Mouse (Mus musculus): ENCODE data around the gene Kcns1. TPM values are rescaled to one million over a fixed set of nuclear protein-coding genes. Genes with fewer than 3 reads are reported as not detected.

The Kcns1 gene
- polyA plus RNA-seq, 1 experiment from 2014 or later = 0.40 TPM

- DNase-seq (ENCODE audit: low spot score) = no peak
- H3K4me3 ChIP-seq (ENCODE audit: low read depth, low read length) = no peak overlapping the region
- 88% methylated on average over 5 of the region's 5 CpGs for WGBS
Observed at GRCm38 (mm10) chr2:164195971-164196699, 25.2 kb upstream of the Kcns1 start.

GRCm38 (mm10) chr2:164194959-164195630 lies 24.2 kb upstream of the Kcns1 start:
- Histone ChIP-seq H3K4me3 (ENCODE audit: low read depth, low read length) (no peak overlapping the region), H3K27ac (replicated peaks; ENCODE audit: low read depth, low read length) (no peak overlapping the region), H3K27me3 (ENCODE audit: control insufficient read depth, insufficient read depth, low read length) (no peaks in the 10 kb centered on the region), H3K9me3 (ENCODE audit: control insufficient read depth, low read length) (no peaks in the 10 kb centered on the region), H3K4me2 (ENCODE audit: low read depth, severe bottlenecking) (no peak overlapping the region), H3K4me1 (ENCODE audit: control insufficient read depth, insufficient read depth, low read length) (no peaks in the 10 kb centered on the region), H3K9ac (ENCODE audit: low read length) (no peak overlapping the region), H3K36me3 (ENCODE audit: control insufficient read depth, insufficient read depth, low read length) (no peaks in the 10 kb centered on the region)
- DNase-seq (ENCODE audit: low spot score) = no peak
- no peak for ATAC-seq (ENCODE audit: insufficient number of reproducible peaks, low FRiP score, low TSS enrichment, low read depth)
- WGBS = 79% methylated on average over 5 of the region's 5 CpGs

More at GRCm38 (mm10) chr2:164195971-164196699, 25.2 kb upstream of the Kcns1 start:
- Histone ChIP-seq H3K27me3 (ENCODE audit: control insufficient read depth, insufficient read depth, low read length) (no peaks in the 10 kb centered on the region), H3K27ac (replicated peaks; ENCODE audit: low read depth, low read length) (no peak overlapping the region), H3K4me1 (ENCODE audit: control insufficient read depth, insufficient read depth, low read length) (no peaks in the 10 kb centered on the region), H3K36me3 (ENCODE audit: control insufficient read depth, insufficient read depth, low read length) (no peaks in the 10 kb centered on the region), H3K9ac (ENCODE audit: low read length) (no peak overlapping the region), H3K4me2 (ENCODE audit: low read depth, severe bottlenecking) (no peak overlapping the region), H3K9me3 (ENCODE audit: control insufficient read depth, low read length) (no peaks in the 10 kb centered on the region)
- no peak for ATAC-seq (ENCODE audit: insufficient number of reproducible peaks, low FRiP score, low TSS enrichment, low read depth)

DNA sequence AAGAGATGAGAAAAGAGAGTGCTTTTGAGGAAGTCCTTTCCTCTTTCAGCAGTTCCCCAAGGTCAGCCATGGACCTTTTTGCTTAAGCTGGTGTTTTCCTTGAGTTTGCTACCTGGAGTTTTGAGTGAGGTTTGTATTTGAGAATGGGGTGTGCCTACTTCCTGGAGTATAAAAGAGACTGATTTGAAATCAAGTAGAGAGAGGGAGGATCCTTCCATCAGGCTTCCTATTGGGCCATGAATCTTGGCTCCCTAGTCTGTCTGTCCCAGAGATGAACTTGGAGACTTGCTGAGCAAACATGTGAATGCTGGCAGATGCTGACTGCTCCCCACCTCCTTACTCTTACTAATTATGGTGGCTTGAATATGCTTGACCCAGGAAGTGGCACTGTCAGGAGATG lies 21.4 kb upstream of the Kcns1 start:
- Histone ChIP-seq H3K4me1 (ENCODE audit: control insufficient read depth, insufficient read depth, low read length) (no peaks in the 10 kb centered on the region), H3K4me2 (ENCODE audit: low read depth, severe bottlenecking) (no peak overlapping the region), H3K4me3 (ENCODE audit: low read depth, low read length) (no peak overlapping the region), H3K36me3 (ENCODE audit: control insufficient read depth, insufficient read depth, low read length) (no peaks in the 10 kb centered on the region), H3K9me3 (ENCODE audit: control insufficient read depth, low read length) (no peaks in the 10 kb centered on the region), H3K27ac (replicated peaks; ENCODE audit: low read depth, low read length) (no peak overlapping the region), H3K27me3 (ENCODE audit: control insufficient read depth, insufficient read depth, low read length) (no peaks in the 10 kb centered on the region), H3K9ac (ENCODE audit: low read length) (no peak overlapping the region)
- ATAC-seq (ENCODE audit: insufficient number of reproducible peaks, low FRiP score, low TSS enrichment, low read depth) (no peak), DNase-seq (ENCODE audit: low spot score) (no peak)

DNA sequence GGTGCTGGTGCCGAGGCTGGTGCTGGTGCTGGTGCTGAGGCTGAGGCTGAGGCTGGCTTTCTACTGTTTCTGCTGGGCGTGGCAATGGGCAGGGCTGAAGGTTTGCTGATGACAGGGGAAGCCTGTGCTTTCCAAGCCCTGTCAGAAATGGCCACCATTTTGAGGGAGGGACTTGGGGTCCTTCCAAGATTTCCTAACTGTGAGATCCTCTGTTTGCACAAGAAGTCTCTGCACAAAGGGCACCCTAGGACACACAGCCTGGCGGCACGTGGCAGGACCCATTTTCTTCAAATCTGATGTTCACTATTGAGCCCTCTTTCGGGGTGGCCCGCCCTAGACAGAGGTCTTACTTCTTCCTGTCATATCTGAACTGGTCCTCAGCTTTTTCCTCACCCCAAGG lies 19.7 kb upstream of the Kcns1 start, which contains the start of gene Wfdc12:
Gene Wfdc12, minus strand, starts transcription at position 33 of the 400 bp plus-strand sequence.
- WGBS = 88% methylated on average over 6 of the region's 6 CpGs
- no peak for DNase-seq (ENCODE audit: low spot score)

DNA sequence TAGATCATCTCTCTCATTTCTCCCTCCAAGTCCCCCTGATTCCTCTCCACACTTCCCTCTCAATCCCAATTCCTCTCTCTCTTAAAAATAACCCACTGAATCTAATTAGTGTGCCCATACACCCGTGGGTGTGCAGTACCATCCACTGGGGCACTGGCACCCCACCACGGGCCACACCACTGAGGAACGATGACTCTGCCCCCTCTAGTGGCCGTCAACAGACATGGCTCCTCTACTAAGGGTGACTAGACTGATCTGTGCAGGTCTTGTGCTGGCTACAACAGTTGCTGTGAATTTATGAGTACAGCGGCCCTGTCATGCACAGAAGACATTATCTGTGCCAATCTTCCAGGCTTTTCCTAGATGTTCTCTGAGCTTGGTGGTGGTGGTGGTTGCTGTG lies 17.8 kb upstream of the Kcns1 start:
- H3K9ac ChIP-seq (ENCODE audit: low read length) = no peak overlapping the region
- ATAC-seq (ENCODE audit: insufficient number of reproducible peaks, low FRiP score, low TSS enrichment, low read depth) (no peak), DNase-seq (ENCODE audit: low spot score) (no peak)
- H3K4me3 ChIP-seq (ENCODE audit: low read depth, low read length) = no peak overlapping the region
- 31% methylated on average over 5 of the region's 5 CpGs for WGBS
- H3K9me3 ChIP-seq (ENCODE audit: control insufficient read depth, low read length) = no peaks in the 10 kb centered on the region
- no peaks in the 10 kb centered on the region for H3K36me3 ChIP-seq (ENCODE audit: control insufficient read depth, insufficient read depth, low read length)
- no peaks in the 10 kb centered on the region for H3K27me3 ChIP-seq (ENCODE audit: control insufficient read depth, insufficient read depth, low read length)
- H3K4me1 ChIP-seq (ENCODE audit: control insufficient read depth, insufficient read depth, low read length) = no peaks in the 10 kb centered on the region
- H3K4me2 ChIP-seq (ENCODE audit: low read depth, severe bottlenecking) = no peak overlapping the region
- no peak overlapping the region for H3K27ac ChIP-seq (replicated peaks; ENCODE audit: low read depth, low read length)

More for the DNA sequence above, 19.7 kb upstream of the Kcns1 start, which contains the start of gene Wfdc12:
- Histone ChIP-seq H3K4me3 (ENCODE audit: low read depth, low read length) (no peak within 1 kb of the TSS), H3K4me1 (ENCODE audit: control insufficient read depth, insufficient read depth, low read length) (no peaks in the 10 kb centered on the region), H3K27me3 (ENCODE audit: control insufficient read depth, insufficient read depth, low read length) (no peaks in the 10 kb centered on the region), H3K9ac (ENCODE audit: low read length) (no peak within 1 kb of the TSS), H3K4me2 (ENCODE audit: low read depth, severe bottlenecking) (no peak within 1 kb of the TSS), H3K27ac (replicated peaks; ENCODE audit: low read depth, low read length) (no peak within 1 kb of the TSS), H3K36me3 (ENCODE audit: control insufficient read depth, insufficient read depth, low read length) (no peaks in the 10 kb centered on the region), H3K9me3 (ENCODE audit: control insufficient read depth, low read length) (no peaks in the 10 kb centered on the region)
- no peak for ATAC-seq (ENCODE audit: insufficient number of reproducible peaks, low FRiP score, low TSS enrichment, low read depth)

DNA sequence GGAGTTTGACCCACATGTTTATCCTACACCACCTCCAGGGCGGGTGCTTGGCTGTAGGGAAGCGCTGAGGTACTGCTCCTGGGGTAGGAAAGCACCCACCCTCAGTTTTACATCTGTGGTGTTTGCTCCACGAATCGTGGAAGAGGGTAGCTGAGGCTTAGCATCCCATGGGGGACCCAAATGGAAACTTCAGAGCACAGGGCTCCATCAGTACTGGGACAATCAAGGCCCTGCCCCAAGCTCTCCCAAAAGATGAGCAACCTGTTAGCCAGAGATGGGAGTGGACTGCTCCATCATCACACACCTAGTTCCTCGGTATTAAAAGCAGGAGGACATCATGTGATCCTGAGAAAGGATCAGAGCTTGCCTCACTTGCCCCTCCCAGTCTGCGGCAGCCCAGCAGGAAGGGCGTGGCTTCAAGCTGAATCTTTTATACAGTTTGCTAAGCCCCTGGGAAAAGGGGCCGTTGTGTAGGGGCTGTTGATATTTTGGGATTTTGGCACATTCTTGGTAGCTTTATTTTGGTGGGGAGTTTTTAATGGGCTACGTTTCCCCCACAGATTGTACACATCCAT lies 13.3 kb upstream of the Kcns1 start:
- no peaks in the 10 kb centered on the region for H3K4me1 ChIP-seq (ENCODE audit: control insufficient read depth, insufficient read depth, low read length)
- H3K4me3 ChIP-seq (ENCODE audit: low read depth, low read length) = no peak overlapping the region
- no peaks in the 10 kb centered on the region for H3K36me3 ChIP-seq (ENCODE audit: control insufficient read depth, insufficient read depth, low read length)
- ATAC-seq (ENCODE audit: insufficient number of reproducible peaks, low FRiP score, low TSS enrichment, low read depth) (no peak), DNase-seq (ENCODE audit: low spot score) (no peak)
- H3K27ac ChIP-seq (replicated peaks; ENCODE audit: low read depth, low read length) = no peak overlapping the region
- H3K4me2 ChIP-seq (ENCODE audit: low read depth, severe bottlenecking) = no peak overlapping the region
- H3K9me3 ChIP-seq (ENCODE audit: control insufficient read depth, low read length) = no peaks in the 10 kb centered on the region
- no peak overlapping the region for H3K9ac ChIP-seq (ENCODE audit: low read length)
- no peaks in the 10 kb centered on the region for H3K27me3 ChIP-seq (ENCODE audit: control insufficient read depth, insufficient read depth, low read length)
- WGBS = 47% methylated on average over 9 of the region's 9 CpGs

GRCm38 (mm10) chr2:164183340-164183739 lies 12.4 kb upstream of the Kcns1 start:
- DNase-seq (ENCODE audit: low spot score) (no peak), ATAC-seq (ENCODE audit: insufficient number of reproducible peaks, low FRiP score, low TSS enrichment, low read depth) (no peak)
- 72% methylated on average over 9 of the region's 9 CpGs for WGBS
- Histone ChIP-seq H3K4me3 (ENCODE audit: low read depth, low read length) (no peak overlapping the region), H3K36me3 (ENCODE audit: control insufficient read depth, insufficient read depth, low read length) (no peaks in the 10 kb centered on the region), H3K9me3 (ENCODE audit: control insufficient read depth, low read length) (no peaks in the 10 kb centered on the region), H3K27ac (replicated peaks; ENCODE audit: low read depth, low read length) (no peak overlapping the region), H3K4me1 (ENCODE audit: control insufficient read depth, insufficient read depth, low read length) (no peaks in the 10 kb centered on the region), H3K27me3 (ENCODE audit: control insufficient read depth, insufficient read depth, low read length) (no peaks in the 10 kb centered on the region), H3K4me2 (ENCODE audit: low read depth, severe bottlenecking) (no peak overlapping the region), H3K9ac (ENCODE audit: low read length) (no peak overlapping the region)

GRCm38 (mm10) chr2:164182692-164183255 lies 11.9 kb upstream of the Kcns1 start, which contains the start of gene Wfdc5:
Wfdc5 (minus strand) TSS chr2:164182742.
- H3K4me2 ChIP-seq (ENCODE audit: low read depth, severe bottlenecking) = no peak within 1 kb of the TSS
- DNase-seq (ENCODE audit: low spot score) (no peak), ATAC-seq (ENCODE audit: insufficient number of reproducible peaks, low FRiP score, low TSS enrichment, low read depth) (no peak)
- H3K9ac ChIP-seq (ENCODE audit: low read length) = no peak within 1 kb of the TSS
- H3K36me3 ChIP-seq (ENCODE audit: control insufficient read depth, insufficient read depth, low read length) = no peaks in the 10 kb centered on the region
- no peaks in the 10 kb centered on the region for H3K4me1 ChIP-seq (ENCODE audit: control insufficient read depth, insufficient read depth, low read length)
- no peaks in the 10 kb centered on the region for H3K27me3 ChIP-seq (ENCODE audit: control insufficient read depth, insufficient read depth, low read length)
- 74% methylated on average over 7 of the region's 7 CpGs for WGBS
- no peak within 1 kb of the TSS for H3K4me3 ChIP-seq (ENCODE audit: low read depth, low read length)
- H3K9me3 ChIP-seq (ENCODE audit: control insufficient read depth, low read length) = no peaks in the 10 kb centered on the region
- no peak within 1 kb of the TSS for H3K27ac ChIP-seq (replicated peaks; ENCODE audit: low read depth, low read length)
